Mouse (Mus musculus): ENCODE results near the gene Sult5a1.

GRCm38 (mm10) chr8:123132953-123133352, 25.2 kb downstream of the Sult5a1 start:
- no peak for TF ChIP-seq CTCF (IDR thresholded peaks at IDR 0.05; ENCODE audit: extremely low read depth, insufficient read depth, low read length)
- TF ChIP-seq POLR2A (IDR thresholded peaks at IDR 0.05; ENCODE audit: extremely low read depth, insufficient read depth, low read length): no peak
